Mouse (Mus musculus) thymus, postnatal 25 days (tissue): ENCODE measurements around the gene Hoxc11.
A peak's percentile ranks its signal among the peaks of the same experiment; 100 is the strongest.

Experiments
- DNase-seq: peaks from one replicate; pipeline ENCODE4 v3.0.0; 2022

The Hoxc11 gene

GRCm38 (mm10) chr15:102984925-102985324, 30.7 kb downstream of the Hoxc11 start:
- DNase-seq, result no peak

GRCm38 (mm10) chr15:102987124-102987833, 33.1 kb downstream of the Hoxc11 start:
- DNase-seq, result peak; percentile 72

- no peak for DNase-seq
These were observed 33.9 kb downstream of the Hoxc11 start for GRCm38 (mm10) chr15:102988078-102988477.

- no peak for DNase-seq
These were observed 36.5 kb downstream of the Hoxc11 start, which contains the start of gene Hoxc8 for GRCm38 (mm10) chr15:102990461-102991397. Gene Hoxc8 (plus strand): TSS chr15:102990607.

GRCm38 (mm10) chr15:102991782-102992181, 37.6 kb downstream of the Hoxc11 start:
- no peak for DNase-seq

- DNase-seq, result no peak
These were observed 38.0 kb downstream of the Hoxc11 start for GRCm38 (mm10) chr15:102992206-102992605.

- DNase-seq, result no peak
These were observed 38.6 kb downstream of the Hoxc11 start for GRCm38 (mm10) chr15:102992863-102993262.

- no peak for DNase-seq
These were observed 42.3 kb downstream of the Hoxc11 start for GRCm38 (mm10) chr15:102996548-102996947.

GRCm38 (mm10) chr15:102997431-102997830, 43.2 kb downstream of the Hoxc11 start:
- no peak for DNase-seq

GRCm38 (mm10) chr15:102997939-102998355, 43.7 kb downstream of the Hoxc11 start, which contains the start of gene Hoxc6:
Gene Hoxc6 (plus strand): TSS chr15:102998257.
- no peak for DNase-seq

GRCm38 (mm10) chr15:102998608-102999182, 44.5 kb downstream of the Hoxc11 start:
- no peak for DNase-seq

- peak; percentile 18 for DNase-seq
These were observed 45.1 kb downstream of the Hoxc11 start for GRCm38 (mm10) chr15:102999183-102999831.

- DNase-seq, result no peak
These were observed 45.7 kb downstream of the Hoxc11 start for GRCm38 (mm10) chr15:102999955-103000354.

- DNase-seq, result no peak
These were observed 46.3 kb downstream of the Hoxc11 start for GRCm38 (mm10) chr15:103000501-103000901.

GRCm38 (mm10) chr15:103001370-103001769, 47.1 kb downstream of the Hoxc11 start:
- no peak for DNase-seq

- DNase-seq, result no peak
These were observed 47.9 kb downstream of the Hoxc11 start for GRCm38 (mm10) chr15:103002156-103002555.

- DNase-seq, result no peak
These were observed 48.7 kb downstream of the Hoxc11 start for GRCm38 (mm10) chr15:103002821-103003448.

GRCm38 (mm10) chr15:103005308-103005707, 51.1 kb downstream of the Hoxc11 start:
- DNase-seq, result no peak

GRCm38 (mm10) chr15:103005797-103006196, 51.6 kb downstream of the Hoxc11 start:
- DNase-seq, result no peak

- DNase-seq, result no peak
These were observed 52.1 kb downstream of the Hoxc11 start for GRCm38 (mm10) chr15:103006326-103006725.
